Mouse (Mus musculus) gastrocnemius, postnatal 36 days (tissue): ENCODE measurements around the gene Vat1l. TPM values are rescaled to one million over a fixed set of nuclear protein-coding genes. Genes with fewer than 3 reads are reported as not detected.

Experiments
- DNase-seq, 2 experiments: peaks; one replicate each; pipeline ENCODE4 v3.0.0; 2022
- intact Hi-C: fragments of 180-260 bp; cut with DNase I; formaldehyde crosslinking; loops from one replicate; pipeline ENCODE4 v1.15.1; 2025
- total RNA-seq, 2 experiments: library from RNA; stranded (reverse); gene quantifications; 2 replicates each; pipeline ENCODE4 v1.2.3; 2021

Vat1l gene
- total RNA-seq, 2 experiments from 2014 or later, result 0.43 to 1.4 TPM

- intact Hi-C loops, result no loop called here
These were observed 89.7 kb downstream of the Vat1l start for GRCm38 (mm10) chr8:114294889-114295748.

DNA sequence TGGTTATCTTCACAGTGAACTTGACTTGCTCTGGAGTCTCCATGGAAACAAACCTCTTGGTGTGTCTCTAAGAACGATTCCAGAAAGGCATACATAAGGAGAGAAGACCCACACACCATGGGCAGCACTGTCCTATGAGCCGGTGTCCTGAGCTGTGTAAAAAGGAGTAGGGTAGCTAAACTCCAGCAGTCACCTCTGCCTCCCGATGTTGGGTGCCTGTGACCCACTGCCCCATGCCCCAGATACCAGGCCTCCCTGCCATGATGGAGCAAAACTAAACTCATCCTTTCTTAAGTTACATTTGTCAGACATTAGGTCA is 90.3 kb downstream of the Vat1l start:
- intact Hi-C loops, result no loop called here
- no peak for DNase-seq

More at GRCm38 (mm10) chr8:114294889-114295748, 89.7 kb downstream of the Vat1l start:
- no peak for DNase-seq

DNA sequence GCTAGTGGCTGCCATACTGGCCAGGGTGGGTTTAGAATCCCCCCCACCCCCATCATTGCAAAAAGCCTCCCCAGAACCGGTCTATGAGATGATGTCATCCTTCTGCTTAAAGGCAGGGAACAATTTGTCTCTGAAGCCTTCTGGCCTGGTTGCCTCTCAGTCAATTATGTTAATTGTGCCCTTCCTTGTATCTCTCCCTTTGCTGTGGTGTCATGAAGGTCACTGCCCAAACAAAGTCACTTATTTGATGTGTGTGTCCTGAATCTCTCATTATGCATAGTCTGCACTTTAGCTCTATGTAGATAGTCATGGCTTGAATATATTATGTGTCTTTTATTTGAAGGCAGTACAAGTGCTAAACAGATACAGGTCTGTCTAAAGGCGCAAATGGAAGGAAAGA is 92.8 kb downstream of the Vat1l start:
- no peak for DNase-seq
- intact Hi-C loops, result no loop called here

GRCm38 (mm10) chr8:114300072-114300471 is 94.7 kb downstream of the Vat1l start:
- DNase-seq, result no peak

GRCm38 (mm10) chr8:114306296-114306695 is 100.9 kb downstream of the Vat1l start:
- no peak for DNase-seq
- intact Hi-C loops, result no loop called here

More at GRCm38 (mm10) chr8:114300072-114300471, 94.7 kb downstream of the Vat1l start:
- intact Hi-C loops, result no loop called here

DNA sequence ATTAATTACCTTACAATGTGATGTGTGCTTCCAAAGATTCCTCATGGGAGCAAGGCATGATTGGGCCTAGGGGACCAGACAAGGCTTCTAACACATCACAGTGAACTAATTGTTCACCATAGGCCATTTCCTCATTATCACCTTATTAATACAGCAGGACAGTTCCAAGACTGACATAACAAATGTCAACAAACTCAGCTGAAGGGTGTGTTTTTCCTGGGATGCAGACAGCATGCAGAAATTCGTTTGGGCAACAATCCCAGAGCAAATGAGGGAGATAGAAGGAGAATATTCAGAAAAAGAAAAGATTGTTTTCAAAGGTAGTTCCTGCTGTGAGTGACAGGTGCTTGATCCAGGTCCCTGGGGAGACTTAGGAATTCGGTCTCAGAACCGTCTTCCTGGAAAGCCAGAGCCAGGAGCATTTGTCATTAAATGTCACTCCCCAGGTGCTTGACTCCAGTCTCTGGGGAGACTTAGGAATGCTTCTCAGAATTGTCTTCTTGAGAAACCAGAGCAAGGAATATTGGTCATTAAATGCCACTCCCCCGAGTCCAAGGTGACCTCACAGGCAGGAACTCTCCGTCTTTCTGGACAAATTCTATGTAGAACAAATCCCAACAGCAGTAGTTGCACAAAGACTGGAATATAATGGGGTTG is 109.4 kb downstream of the Vat1l start:
- DNase-seq, result no peak
- intact Hi-C loops, result no loop called here

GRCm38 (mm10) chr8:114318161-114318560 is 112.7 kb downstream of the Vat1l start:
- DNase-seq, result no peak
- intact Hi-C loops, result no loop called here

- DNase-seq, result no peak
- intact Hi-C loops, result no loop called here
These were observed 116.7 kb downstream of the Vat1l start for GRCm38 (mm10) chr8:114322096-114322495.

DNA sequence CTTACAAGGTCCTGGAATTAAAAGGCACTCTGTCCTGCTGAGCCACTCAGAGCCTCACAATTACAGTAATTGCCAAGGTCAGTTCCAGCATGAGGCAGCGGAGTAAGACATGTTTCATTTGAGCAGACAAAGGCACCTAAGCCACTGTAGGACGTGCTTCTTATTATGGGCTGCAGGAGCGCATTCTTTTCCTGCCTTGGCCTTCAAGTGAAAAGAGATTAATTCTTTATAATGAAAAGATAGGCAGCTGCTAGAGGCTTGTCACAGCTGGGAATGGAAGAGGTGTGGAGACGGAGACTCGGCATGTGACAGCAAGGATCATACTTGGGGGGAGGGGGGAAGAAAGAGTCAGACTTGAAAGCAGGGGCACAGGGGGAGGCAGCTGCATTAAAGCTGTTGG is 126.5 kb downstream of the Vat1l start:
- intact Hi-C loops, result no loop called here

GRCm38 (mm10) chr8:114332949-114333348 is 127.5 kb downstream of the Vat1l start:
- intact Hi-C loops, result no loop called here
- DNase-seq, result no peak

More for the DNA sequence above, 126.5 kb downstream of the Vat1l start:
- DNase-seq, result no peak

- DNase-seq, result no peak
- intact Hi-C loops, result no loop called here
These were observed 130.3 kb downstream of the Vat1l start for GRCm38 (mm10) chr8:114335721-114336120.

- no peak for DNase-seq
- intact Hi-C loops, result no loop called here
These were observed 136.9 kb downstream of the Vat1l start for GRCm38 (mm10) chr8:114342276-114342675.

- intact Hi-C loops, result no loop called here
- DNase-seq, result no peak
These were observed 139.4 kb downstream of the Vat1l start for GRCm38 (mm10) chr8:114344789-114345188.

DNA sequence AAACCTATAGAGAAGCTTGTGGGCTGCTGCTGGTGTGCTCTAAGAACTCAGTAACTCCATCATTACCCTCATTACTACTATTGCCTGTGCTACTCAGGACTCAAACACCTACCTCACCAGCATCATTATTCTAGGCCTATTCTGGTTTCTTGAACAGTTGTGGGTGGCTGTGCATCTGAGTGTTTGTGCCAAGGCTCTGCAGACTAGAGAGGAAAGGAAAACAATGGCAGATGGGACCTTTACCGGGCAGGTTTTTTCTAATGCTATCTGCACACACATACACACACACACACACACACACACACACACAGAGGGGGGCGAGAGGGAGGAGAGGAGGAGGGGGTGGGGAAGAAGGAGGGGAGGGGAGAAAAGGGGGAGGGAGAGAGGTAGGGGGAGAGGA is 140.6 kb downstream of the Vat1l start:
- intact Hi-C loops, result no loop called here
- DNase-seq, result no peak

DNA sequence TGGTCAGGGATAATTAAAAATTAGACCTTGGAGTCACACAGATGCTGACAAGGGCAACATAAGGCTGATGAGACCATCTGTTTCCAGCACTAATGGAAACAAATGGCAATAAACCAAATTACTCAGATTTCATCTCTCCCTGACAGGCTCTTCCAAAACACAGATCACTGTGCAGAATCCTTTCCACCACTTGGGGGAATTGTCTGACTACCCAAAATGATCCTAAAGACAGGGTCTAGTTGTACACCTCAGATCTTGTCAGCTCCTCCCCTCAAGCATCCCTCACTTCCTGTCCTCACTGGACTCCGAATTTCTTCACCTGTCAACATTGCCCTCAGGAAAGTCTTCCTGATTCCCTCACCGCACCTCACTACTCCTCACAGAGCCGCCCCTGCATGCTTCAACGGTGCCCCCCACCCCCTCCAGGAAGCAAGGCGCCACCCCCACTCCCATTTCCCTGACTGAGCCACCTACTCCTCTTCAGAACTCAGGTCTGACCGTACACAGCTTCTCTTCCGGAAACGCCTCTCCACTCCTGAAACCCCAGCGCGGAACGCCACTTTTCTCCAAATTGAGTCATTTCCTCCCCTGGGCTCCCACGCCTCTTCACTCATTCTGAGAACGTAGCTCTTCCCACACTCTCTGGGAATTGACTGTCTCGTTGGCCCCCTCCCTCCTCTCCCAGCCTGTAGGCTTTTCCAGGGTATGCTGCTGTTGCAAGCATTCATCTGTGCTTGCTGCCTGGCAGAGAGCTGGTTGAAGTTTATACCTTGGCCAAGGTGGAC is 146.4 kb downstream of the Vat1l start:
- no peak for DNase-seq
- intact Hi-C loops, result no loop called here

DNA sequence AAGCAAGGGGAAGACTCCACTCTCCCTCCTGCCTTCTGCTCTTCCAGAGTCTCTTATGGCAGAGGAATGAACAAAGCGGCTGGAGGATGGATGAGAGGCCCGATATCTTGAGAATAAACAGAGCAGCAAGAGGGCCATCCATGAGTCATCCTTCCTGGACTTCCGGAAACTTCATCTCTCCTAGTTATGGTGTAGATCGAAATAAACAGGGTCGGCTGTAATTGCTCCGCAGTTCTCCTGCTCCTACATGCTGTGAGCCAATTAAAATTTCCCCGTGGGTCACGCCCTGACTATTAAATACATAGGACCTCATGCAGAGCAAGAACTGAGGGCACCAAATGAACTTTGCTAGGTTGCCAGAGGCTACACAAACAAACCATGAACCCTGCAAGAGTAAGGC is 155.1 kb downstream of the Vat1l start:
- no peak for DNase-seq
- intact Hi-C loops, result loop anchor here (10.0 kb wide), 1 partner anchor 696 kb away; no protein-coding TSS in a partner anchor

DNA sequence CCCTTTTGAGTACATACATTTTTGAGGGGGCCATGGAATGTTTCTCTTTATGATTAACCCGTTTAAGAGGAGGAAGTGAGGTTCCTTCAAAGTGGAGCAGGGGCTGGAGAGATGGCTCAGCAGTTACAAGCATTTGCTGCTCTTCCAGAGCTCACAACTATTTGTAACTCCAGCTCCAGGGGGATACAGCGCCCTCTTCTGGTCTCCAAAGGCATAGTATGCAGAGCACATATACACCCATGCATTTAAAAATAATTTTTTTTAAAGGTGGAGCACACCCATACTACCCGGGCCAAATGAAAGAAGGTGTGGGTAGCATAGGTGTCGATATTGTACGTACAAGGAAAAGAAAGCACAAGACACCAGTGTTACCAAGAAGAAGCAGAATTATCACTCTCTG is 157.8 kb downstream of the Vat1l start:
- intact Hi-C loops, result loop anchor here (10.0 kb wide), 1 partner anchor 698 kb away; no protein-coding TSS in a partner anchor
- DNase-seq, result no peak

DNA sequence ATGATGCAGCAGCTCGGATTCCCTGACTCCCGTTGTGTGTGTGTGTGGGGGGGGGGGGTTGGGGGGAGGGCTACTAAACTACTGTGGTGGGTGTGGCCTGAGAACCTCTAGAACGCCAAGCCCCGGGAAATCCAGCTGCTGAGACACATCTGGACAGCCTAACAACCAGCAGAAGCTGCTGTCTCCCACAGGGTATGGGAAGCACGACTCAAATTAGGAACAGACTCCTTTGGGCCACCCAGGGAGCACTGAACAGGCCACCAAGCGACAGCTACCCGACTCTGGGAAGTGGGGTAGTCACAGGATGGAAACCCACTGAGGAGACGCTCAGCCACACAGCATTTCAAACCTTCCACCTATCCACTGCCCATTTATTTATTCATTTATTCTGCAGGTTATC is 158.2 kb downstream of the Vat1l start:
- no peak for DNase-seq
- intact Hi-C loops, result loop anchor here (10.0 kb wide), 1 partner anchor 699 kb away; no protein-coding TSS in a partner anchor

- peak; percentile 65 to 67 for DNase-seq
- intact Hi-C loops, result loop anchor here (1.0 to 10.0 kb wide), 2 partner anchors 288 to 705 kb away; no protein-coding TSS in a partner anchor
These were observed 163.9 kb downstream of the Vat1l start for GRCm38 (mm10) chr8:114369038-114369976.

DNA sequence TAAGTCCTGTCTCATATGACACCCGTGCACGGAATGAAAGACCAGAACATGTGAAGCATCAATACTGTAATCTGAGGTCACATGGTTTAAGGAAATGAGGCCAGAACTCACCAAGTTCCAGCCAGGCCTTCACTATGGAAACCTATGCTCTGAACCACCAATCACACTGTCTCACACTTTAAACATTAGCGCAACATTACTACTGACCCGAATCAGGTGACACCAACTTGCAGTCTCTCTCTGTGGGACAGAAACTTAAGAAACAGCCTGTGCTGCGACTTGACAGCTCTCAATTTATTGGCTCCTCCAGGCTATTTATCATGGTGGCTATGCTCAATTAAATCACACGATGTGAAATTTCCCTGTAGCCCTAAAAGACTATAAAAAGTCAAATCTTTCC is 169.0 kb downstream of the Vat1l start:
- intact Hi-C loops, result no loop called here
- no peak for DNase-seq
